Mouse (Mus musculus) spleen, adult 2 months (tissue): ENCODE results near the gene Isy1. TPM values are rescaled to one million over a fixed set of nuclear protein-coding genes. Genes with fewer than 3 reads are reported as not detected.
A peak's percentile ranks its signal among the peaks of the same experiment; 100 is the strongest.

Experiments used
- DNase-seq, 2 experiments: peaks; one replicate each; pipeline versions ENCODE4 v3.0.0 to v3.0.0-alpha.2; 2012 to 2021; ENCODE audit warnings: low spot score in 2 of 2, low read depth in 1 of 2
- H3K27ac ChIP-seq: fragments of 200-500 bp; 2 replicates; pipeline ENCODE4 v1.5.1; 2012; ENCODE audit warnings: low read length, inconsistent platforms; ENCODE audit not compliant: insufficient read depth
- H3K27me3 ChIP-seq: fragments of 200-500 bp; 2 replicates; pipeline ENCODE4 v1.6.1; 2012; ENCODE audit warnings: mild to moderate bottlenecking, moderate library complexity, low read length, inconsistent platforms; ENCODE audit not compliant: control insufficient read depth, insufficient read depth
- H3K36me3 ChIP-seq: fragments of 200-500 bp; 2 replicates; pipeline ENCODE4 v1.6.1; 2012; ENCODE audit warnings: mild to moderate bottlenecking, low read length, inconsistent platforms; ENCODE audit not compliant: control insufficient read depth, insufficient read depth
- H3K4me1 ChIP-seq: fragments of 200-500 bp; 2 replicates; pipeline ENCODE4 v1.6.1; 2011; ENCODE audit warnings: inconsistent platforms; ENCODE audit not compliant: control insufficient read depth, insufficient read depth, insufficient read length
- H3K4me3 ChIP-seq: fragments of 200-500 bp; 2 replicates; pipeline ENCODE4 v1.5.1; 2011; ENCODE audit warnings: mild to moderate bottlenecking, inconsistent platforms; ENCODE audit not compliant: insufficient read depth, insufficient read length; ENCODE audit errors: extremely low read depth
- CTCF ChIP-seq: fragments of 200-500 bp; IDR thresholded peaks from 2 replicates; pipeline ENCODE4 v1.5.1; 2011; ENCODE audit warnings: mild to moderate bottlenecking, inconsistent platforms; ENCODE audit not compliant: insufficient read depth, insufficient read length, insufficient replicate concordance; ENCODE audit errors: extremely low read depth
- POLR2A ChIP-seq: fragments of 200-500 bp; IDR thresholded peaks from 2 replicates; pipeline ENCODE4 v1.6.1; 2011; ENCODE audit warnings: low read depth, low read length, inconsistent platforms
- WGBS: fragments of 180-500 bp; shearing (Covaris S2); methylation state at CpG from one replicate; pipeline ENCODE4 v1.1.7; 2018; 5-methylcytosine and 5-hydroxymethylcytosine counted together
- polyA plus RNA-seq: library from polyadenylated mRNA; depleted of rRNA; stranded (reverse); fragments of >200 nt; gene quantifications from 2 replicates; pipeline ENCODE4 v1.2.3, GENCODE M21; 2012

Gene Isy1
- polyA plus RNA-seq, 1 experiment = 17.8 TPM

GRCm38 (mm10) chr6:87876068-87876643 lies 37.6 kb upstream of the Isy1 start:
- 41% methylated on average over 13 of the region's 13 CpGs for WGBS
- TF ChIP-seq CTCF = no peak
- no peak for TF ChIP-seq POLR2A
- H3K4me3 ChIP-seq = no peak overlapping the region; the same call in 1 of the 2 replicates
- H3K27ac ChIP-seq = peak overlapping the region; percentile 46; the same call in 1 of the 2 replicates
- no peaks in the 10 kb centered on the region for H3K36me3 ChIP-seq
- peaks cover 5% of the 10 kb centered on the region; the same call in 1 of the 2 replicates for H3K4me1 ChIP-seq
- H3K27me3 ChIP-seq = no peaks in the 10 kb centered on the region
- DNase-seq = peak in 1 of 2 experiments; percentile 17

GRCm38 (mm10) chr6:87875562-87875961 lies 37.0 kb upstream of the Isy1 start:
- H3K27me3 ChIP-seq = no peaks in the 10 kb centered on the region
- DNase-seq = no peak
- TF ChIP-seq POLR2A = no peak
- TF ChIP-seq CTCF = no peak
- no peak overlapping the region for H3K4me3 ChIP-seq
- no peak overlapping the region for H3K27ac ChIP-seq
- H3K4me1 ChIP-seq = peaks cover 5% of the 10 kb centered on the region; the same call in 1 of the 2 replicates
- no peaks in the 10 kb centered on the region for H3K36me3 ChIP-seq
- WGBS = 88% methylated on average over 7 of the region's 7 CpGs

- Histone ChIP-seq H3K4me3 (no peak overlapping the region), H3K36me3 (no peaks in the 10 kb centered on the region), H3K4me1 (peaks cover 5% of the 10 kb centered on the region; the same call in 1 of the 2 replicates), H3K27ac (no peak overlapping the region), H3K27me3 (no peaks in the 10 kb centered on the region)
- no peak for DNase-seq
- TF ChIP-seq POLR2A (no peak), CTCF (no peak)
- 81% methylated on average over 1 of the region's 1 CpGs for WGBS
These were observed 36.5 kb upstream of the Isy1 start for GRCm38 (mm10) chr6:87875083-87875482.

GRCm38 (mm10) chr6:87873963-87874362 lies 35.4 kb upstream of the Isy1 start:
- no peaks in the 10 kb centered on the region for H3K36me3 ChIP-seq
- no peak overlapping the region for H3K4me3 ChIP-seq
- peaks cover 5% of the 10 kb centered on the region; the same call in 1 of the 2 replicates for H3K4me1 ChIP-seq
- no peaks in the 10 kb centered on the region for H3K27me3 ChIP-seq
- no peak overlapping the region for H3K27ac ChIP-seq
- no peak for TF ChIP-seq POLR2A
- TF ChIP-seq CTCF = no peak
- DNase-seq = no peak
- 94% methylated on average over 2 of the region's 2 CpGs for WGBS

GRCm38 (mm10) chr6:87873104-87873503 lies 34.5 kb upstream of the Isy1 start:
- Histone ChIP-seq H3K27me3 (no peaks in the 10 kb centered on the region), H3K4me3 (no peak overlapping the region), H3K4me1 (peaks cover 5% of the 10 kb centered on the region; the same call in 1 of the 2 replicates), H3K27ac (no peak overlapping the region), H3K36me3 (no peaks in the 10 kb centered on the region)
- no peak for DNase-seq
- WGBS = 28% methylated on average over 1 of the region's 1 CpGs
- TF ChIP-seq POLR2A = no peak
- no peak for TF ChIP-seq CTCF

- no peaks in the 10 kb centered on the region for H3K27me3 ChIP-seq
- H3K4me1 ChIP-seq = peaks cover 3% of the 10 kb centered on the region; the same call in 1 of the 2 replicates
- no peak for TF ChIP-seq POLR2A
- TF ChIP-seq CTCF = no peak
- no peaks in the 10 kb centered on the region for H3K36me3 ChIP-seq
- no peak overlapping the region for H3K4me3 ChIP-seq
- WGBS = 91% methylated on average over 7 of the region's 7 CpGs
- H3K27ac ChIP-seq = no peak overlapping the region
- DNase-seq = no peak
These were observed 32.6 kb upstream of the Isy1 start for GRCm38 (mm10) chr6:87871240-87871639.

GRCm38 (mm10) chr6:87870440-87870839 lies 31.8 kb upstream of the Isy1 start:
- Histone ChIP-seq H3K36me3 (no peaks in the 10 kb centered on the region), H3K4me1 (no peaks in the 10 kb centered on the region), H3K27me3 (no peaks in the 10 kb centered on the region), H3K4me3 (no peak overlapping the region), H3K27ac (no peak overlapping the region)
- DNase-seq = no peak
- TF ChIP-seq CTCF (no peak), POLR2A (no peak)
- 63% methylated on average over 1 of the region's 1 CpGs for WGBS
